Mouse (Mus musculus) hindbrain, embryonic 15.5 days (tissue): Measurements from ENCODE around the gene Lipe. TPM values are rescaled to one million over a fixed set of nuclear protein-coding genes. Genes with fewer than 3 reads are reported as not detected.

Experiments used
- ATAC-seq: fragments of 200-750 bp; cut with Nextera tagmentation; 2 replicates; pipeline ENCODE4 v1.8.0; 2017; ENCODE audit warnings: low read depth, moderate number of reproducible peaks, moderate TSS enrichment; ENCODE audit not compliant: low FRiP score
- H3K27ac ChIP-seq: fragments of 300-500 bp; sonication (generic); replicated peaks from 2 replicates; pipeline ENCODE4 v1.5.1; 2015; ENCODE audit warnings: mild to moderate bottlenecking, inconsistent platforms
- H3K27me3 ChIP-seq: fragments of 300-500 bp; sonication (generic); 2 replicates; pipeline ENCODE4 v1.6.1; 2015; ENCODE audit warnings: control low read depth, inconsistent platforms
- H3K36me3 ChIP-seq: fragments of 300-500 bp; sonication (generic); 2 replicates; pipeline ENCODE4 v1.6.1; 2015; ENCODE audit warnings: control low read depth, inconsistent platforms
- H3K4me1 ChIP-seq: fragments of 300-500 bp; sonication (generic); replicated peaks from 2 replicates; pipeline ENCODE4 v1.6.1; 2015; ENCODE audit warnings: control low read depth, inconsistent platforms
- H3K4me2 ChIP-seq: fragments of 300-500 bp; sonication (generic); 2 replicates; pipeline ENCODE4 v1.6.1; 2015; ENCODE audit warnings: moderate library complexity, mild to moderate bottlenecking, inconsistent platforms
- H3K4me3 ChIP-seq: fragments of 300-500 bp; sonication (generic); 2 replicates; pipeline ENCODE4 v1.5.1; 2015; ENCODE audit warnings: mild to moderate bottlenecking, inconsistent platforms
- H3K9ac ChIP-seq: fragments of 300-500 bp; sonication (generic); 2 replicates; pipeline ENCODE4 v1.6.1; 2015; ENCODE audit warnings: inconsistent platforms
- H3K9me3 ChIP-seq: fragments of 300-500 bp; sonication (generic); 2 replicates; pipeline ENCODE4 v1.6.1; 2016; ENCODE audit warnings: control low read depth, inconsistent platforms
- WGBS: fragments of 180-500 bp; shearing (Covaris S2); methylation state at CpG from one replicate; pipeline ENCODE4 v1.1.7; 2015; 5-methylcytosine and 5-hydroxymethylcytosine counted together
- polyA plus RNA-seq: library from polyadenylated mRNA; unstranded; fragments of >200 nt; fragmentation: Nextera tagmentation; extraction: Ambion mirVana; gene quantifications from 2 replicates; pipeline ENCODE4 v1.2.1, GENCODE M21; 2015

Gene Lipe
- polyA plus RNA-seq, 1 experiment from 2014 or later: 11.0 TPM

DNA sequence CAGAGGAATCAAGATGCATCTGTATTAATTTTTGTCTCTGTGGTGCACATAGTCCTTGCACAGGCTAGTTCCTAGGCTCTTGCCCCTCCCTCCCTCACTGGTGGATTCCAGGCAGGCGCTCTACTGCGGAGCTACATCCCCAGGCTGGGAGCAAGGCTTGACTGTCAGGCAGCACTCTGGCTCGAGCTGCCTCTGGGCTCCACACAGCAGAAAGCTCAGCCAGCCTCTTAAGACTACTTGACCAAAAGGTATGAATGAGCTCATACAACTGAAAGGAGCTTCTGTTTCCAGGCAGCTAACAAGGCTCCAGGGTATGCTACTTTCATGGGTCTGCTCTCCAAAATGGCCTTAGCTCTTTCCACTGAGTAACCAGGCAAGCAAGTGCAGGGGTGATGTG is 17.2 kb downstream of the Lipe start:
- 0 out of 2 replicates have a peak, but pooled peaks cover 4% of the 10 kb centered on the region for H3K27me3 ChIP-seq
- H3K36me3 ChIP-seq: peaks cover 27% of the 10 kb centered on the region
- no peaks in the 10 kb centered on the region for H3K9me3 ChIP-seq
- H3K27ac ChIP-seq: no peak overlapping the region
- no peak overlapping the region for H3K9ac ChIP-seq
- no peak for ATAC-seq
- no peak overlapping the region for H3K4me3 ChIP-seq
- H3K4me2 ChIP-seq: no peak overlapping the region
- peaks cover 26% of the 10 kb centered on the region for H3K4me1 ChIP-seq
- WGBS: 39% methylated on average over 3 of the region's 3 CpGs

GRCm38 (mm10) chr7:25380392-25381283 is 17.9 kb downstream of the Lipe start:
- peaks cover 26% of the 10 kb centered on the region for H3K4me1 ChIP-seq
- WGBS: 65% methylated on average over 18 of the region's 18 CpGs
- ATAC-seq: 0 out of 2 replicates have a peak, but pooled peaks have one; percentile 5
- H3K36me3 ChIP-seq: peaks cover 26% of the 10 kb centered on the region
- 0 out of 2 replicates have a peak, but pooled peaks cover 4% of the 10 kb centered on the region for H3K27me3 ChIP-seq
- H3K4me2 ChIP-seq: peak overlapping the region; percentile 60
- no peak overlapping the region for H3K4me3 ChIP-seq
- no peak overlapping the region for H3K9ac ChIP-seq
- H3K9me3 ChIP-seq: no peaks in the 10 kb centered on the region
- H3K27ac ChIP-seq: no peak overlapping the region

DNA sequence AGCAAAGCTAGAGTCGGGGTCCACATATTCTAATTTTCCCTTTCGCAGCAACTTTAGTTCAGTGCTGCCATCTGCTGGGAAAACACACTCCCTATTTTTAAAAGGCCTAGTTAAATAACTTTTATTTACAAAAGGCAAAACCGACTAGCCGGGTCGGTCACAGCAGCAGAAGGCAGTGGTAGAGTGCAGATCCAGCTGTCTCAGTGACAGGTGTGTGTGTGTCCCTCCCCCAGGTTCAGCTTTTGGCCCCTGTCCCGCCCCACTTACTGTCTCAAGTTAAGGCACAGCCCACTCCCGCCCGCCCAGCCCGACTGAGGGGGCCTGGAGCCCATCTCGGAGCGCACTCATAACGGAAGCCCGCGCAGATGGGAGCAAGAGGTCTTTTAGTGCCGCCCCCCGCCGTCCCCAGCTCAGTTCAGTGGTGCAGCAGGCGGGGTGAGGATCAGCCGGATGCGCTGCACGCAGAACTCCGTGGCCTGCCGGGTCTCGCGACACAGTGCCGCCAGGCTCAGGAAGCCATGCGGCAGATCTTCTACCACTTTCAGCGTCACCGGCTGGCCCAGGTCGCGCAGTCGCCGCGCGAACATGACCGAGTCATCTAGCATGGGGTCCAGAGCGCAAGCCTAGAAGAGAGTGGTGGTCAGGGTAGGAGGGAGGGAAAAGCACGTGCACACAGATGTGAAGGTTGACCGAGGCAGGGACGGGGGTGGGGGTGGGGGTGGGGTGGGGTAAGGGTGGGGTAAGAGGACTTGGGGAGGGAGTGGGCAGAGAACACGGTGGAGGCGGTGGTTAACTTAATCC is 18.8 kb downstream of the Lipe start:
- Histone ChIP-seq H3K4me3 (peak overlapping the region; percentile 28), H3K36me3 (peaks cover 22% of the 10 kb centered on the region), H3K27ac (no peak overlapping the region), H3K4me2 (peak overlapping the region; percentile 60), H3K4me1 (peaks cover 26% of the 10 kb centered on the region), H3K27me3 (0 out of 2 replicates have a peak, but pooled peaks cover 4% of the 10 kb centered on the region), H3K9me3 (no peaks in the 10 kb centered on the region), H3K9ac (peak overlapping the region; percentile 41; the same call in 1 of the 2 replicates)
- WGBS: 5% methylated on average over 42 of the region's 42 CpGs
- 0 out of 2 replicates have a peak, but pooled peaks have one; percentile 5 for ATAC-seq

GRCm38 (mm10) chr7:25378181-25379100 is 20.1 kb downstream of the Lipe start:
- Histone ChIP-seq H3K4me2 (no peak overlapping the region), H3K27ac (no peak overlapping the region), H3K4me1 (peaks cover 26% of the 10 kb centered on the region), H3K36me3 (peaks cover 16% of the 10 kb centered on the region), H3K9ac (no peak overlapping the region), H3K27me3 (0 out of 2 replicates have a peak, but pooled peaks cover 4% of the 10 kb centered on the region), H3K9me3 (no peaks in the 10 kb centered on the region), H3K4me3 (no peak overlapping the region)
- WGBS: 86% methylated on average over 13 of the region's 13 CpGs
- no peak for ATAC-seq

GRCm38 (mm10) chr7:25377100-25377700 is 21.3 kb downstream of the Lipe start:
- no peak; the same call in 1 of the 2 replicates for ATAC-seq
- Histone ChIP-seq H3K4me2 (peak overlapping the region; percentile 54), H3K9ac (peak overlapping the region; percentile 32; the same call in 1 of the 2 replicates), H3K27me3 (0 out of 2 replicates have a peak, but pooled peaks cover 4% of the 10 kb centered on the region), H3K9me3 (no peaks in the 10 kb centered on the region), H3K4me3 (peak overlapping the region; percentile 39), H3K4me1 (peaks cover 26% of the 10 kb centered on the region), H3K27ac (no peak overlapping the region), H3K36me3 (peaks cover 6% of the 10 kb centered on the region)
- WGBS: 45% methylated on average over 8 of the region's 8 CpGs

DNA sequence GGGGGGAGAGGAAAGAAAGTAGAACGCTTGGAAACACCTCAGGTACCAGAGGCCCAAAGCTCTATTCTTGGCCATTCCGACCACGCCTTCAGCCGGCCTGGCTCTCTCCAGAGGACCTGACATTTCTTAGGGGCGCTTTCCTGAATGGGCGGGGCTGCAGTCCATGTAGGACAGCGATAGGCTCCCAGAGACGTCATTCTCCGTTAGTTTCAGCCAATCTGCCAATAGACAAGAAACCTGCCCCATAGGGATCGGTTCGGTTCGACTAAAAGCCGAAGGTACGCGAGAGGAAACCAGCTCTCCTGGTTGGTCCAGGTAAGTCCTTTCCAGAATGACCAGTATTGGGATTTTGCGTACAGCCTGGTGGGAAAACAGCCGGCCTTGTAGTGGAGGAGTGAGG is 22.0 kb downstream of the Lipe start:
- Histone ChIP-seq H3K9me3 (no peaks in the 10 kb centered on the region), H3K36me3 (no peaks in the 10 kb centered on the region), H3K27me3 (0 out of 2 replicates have a peak, but pooled peaks cover 4% of the 10 kb centered on the region), H3K4me3 (peak overlapping the region; percentile 39), H3K4me1 (peaks cover 26% of the 10 kb centered on the region), H3K4me2 (peak overlapping the region; percentile 54), H3K27ac (no peak overlapping the region), H3K9ac (peak overlapping the region; percentile 32; the same call in 1 of the 2 replicates)
- peak; percentile 79 for ATAC-seq
- 4% methylated on average over 17 of the region's 17 CpGs for WGBS

GRCm38 (mm10) chr7:25372441-25372840 is 26.1 kb downstream of the Lipe start:
- Histone ChIP-seq H3K36me3 (no peaks in the 10 kb centered on the region), H3K4me3 (no peak overlapping the region), H3K27ac (no peak overlapping the region), H3K4me2 (no peak overlapping the region), H3K27me3 (peaks cover 20% of the 10 kb centered on the region), H3K9ac (no peak overlapping the region), H3K9me3 (no peaks in the 10 kb centered on the region), H3K4me1 (peaks cover 27% of the 10 kb centered on the region)
- 89% methylated on average over 5 of the region's 5 CpGs for WGBS
- ATAC-seq: no peak

DNA sequence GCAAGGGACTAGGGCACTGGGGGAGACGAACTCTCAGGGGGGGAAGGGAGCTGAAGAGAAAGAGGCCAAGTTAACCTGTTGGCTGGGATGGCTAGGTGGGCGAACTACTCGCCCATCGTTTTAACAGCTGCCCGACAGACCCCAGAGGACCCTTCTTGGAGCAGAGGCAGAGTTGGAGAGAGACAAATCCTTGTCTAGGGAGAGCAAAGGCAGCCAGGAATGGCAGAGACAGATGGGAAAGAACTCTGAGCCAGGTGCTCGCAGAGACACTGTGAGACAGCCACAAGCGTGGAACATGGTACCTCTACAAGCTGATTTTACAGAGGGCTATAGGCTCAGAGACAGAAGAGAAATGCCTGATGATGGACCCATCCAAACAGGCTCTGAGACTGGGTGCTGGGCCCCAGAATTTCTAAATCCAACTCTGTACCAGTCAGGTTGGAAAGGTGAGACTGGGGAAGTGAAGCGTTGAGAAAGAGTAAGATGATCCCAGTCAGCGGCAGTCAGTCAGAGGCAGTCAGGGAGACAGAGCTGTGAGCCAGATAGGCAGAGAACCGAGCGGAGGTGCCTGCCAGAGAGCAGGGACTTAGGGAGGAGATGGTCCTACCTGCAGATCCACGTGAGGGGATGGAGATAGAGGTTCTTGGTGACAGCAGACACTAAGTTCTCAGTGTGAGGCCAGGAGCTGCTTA is 29.3 kb downstream of the Lipe start, which contains the start of gene Cnfn:
Cnfn (minus strand) TSS at position 667 of the 692 bp plus-strand sequence.
- no peak within 1 kb of the TSS for H3K9ac ChIP-seq
- no peaks in the 10 kb centered on the region for H3K9me3 ChIP-seq
- H3K27me3 ChIP-seq: peaks cover 24% of the 10 kb centered on the region
- H3K4me2 ChIP-seq: no peak within 1 kb of the TSS
- H3K4me3 ChIP-seq: no peak within 1 kb of the TSS
- H3K4me1 ChIP-seq: peaks cover 36% of the 10 kb centered on the region
- WGBS: 51% methylated on average over 12 of the region's 12 CpGs
- H3K36me3 ChIP-seq: peaks cover 7% of the 10 kb centered on the region; the same call in 1 of the 2 replicates
- no peak for ATAC-seq
- no peak within 1 kb of the TSS for H3K27ac ChIP-seq

DNA sequence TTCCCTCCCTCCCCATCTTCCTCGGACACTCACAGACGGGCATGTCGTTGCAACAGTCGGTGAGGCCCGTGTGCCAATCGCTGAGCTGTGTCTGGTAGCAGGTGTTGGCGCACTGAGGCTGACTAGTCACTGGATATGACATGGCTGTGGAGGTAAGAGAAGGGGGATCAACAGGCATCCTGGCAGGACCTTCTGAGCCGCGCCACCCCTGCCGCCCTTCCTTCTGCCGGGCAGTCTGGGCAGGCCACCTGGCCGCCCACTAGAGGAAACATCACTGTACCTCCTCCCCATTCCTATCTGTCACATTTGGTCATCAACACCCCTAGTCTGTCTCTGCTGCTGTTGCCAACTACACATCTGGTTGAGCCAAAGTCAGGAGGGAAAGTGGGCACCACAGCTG is 30.2 kb downstream of the Lipe start:
- peaks cover 36% of the 10 kb centered on the region for H3K4me1 ChIP-seq
- no peak overlapping the region for H3K4me3 ChIP-seq
- no peak overlapping the region for H3K9ac ChIP-seq
- H3K36me3 ChIP-seq: peaks cover 15% of the 10 kb centered on the region
- no peak overlapping the region; the same call in 1 of the 2 replicates for H3K4me2 ChIP-seq
- WGBS: 27% methylated on average over 12 of the region's 12 CpGs
- H3K27me3 ChIP-seq: peaks cover 24% of the 10 kb centered on the region
- no peak for ATAC-seq
- no peaks in the 10 kb centered on the region for H3K9me3 ChIP-seq
- no peak overlapping the region for H3K27ac ChIP-seq

DNA sequence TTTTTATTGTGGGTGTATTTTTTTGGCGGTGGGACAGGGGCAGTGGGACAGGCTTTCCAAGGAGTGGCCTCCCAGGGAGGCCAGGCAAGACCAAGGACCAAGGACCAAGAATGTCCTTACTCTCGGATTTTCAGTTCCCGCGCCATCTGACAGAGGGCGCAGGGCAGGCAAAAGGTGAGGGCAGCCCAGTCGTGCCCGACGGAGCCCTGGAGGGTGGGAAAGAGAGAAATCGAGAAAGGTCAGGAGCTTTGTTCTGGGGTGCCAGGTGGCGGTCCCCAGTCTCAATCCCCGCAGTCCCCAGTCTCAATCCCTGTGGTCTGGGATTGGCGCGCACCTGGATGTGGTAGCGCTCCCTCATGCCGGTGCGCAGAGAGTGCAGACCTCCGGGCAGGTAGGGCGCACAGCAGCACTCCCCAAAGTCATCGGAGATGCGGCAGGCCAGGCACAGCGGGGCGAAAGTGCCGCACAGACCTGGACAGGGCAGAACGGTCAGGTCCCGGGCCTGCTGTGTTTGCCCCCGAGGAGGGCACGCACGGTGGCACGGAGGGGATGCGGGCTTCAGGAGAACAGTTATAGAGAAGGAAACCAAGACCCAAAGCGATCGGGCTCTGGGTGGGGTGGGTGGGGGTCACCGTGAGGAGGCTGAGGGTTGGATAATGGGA is 30.7 kb downstream of the Lipe start:
- no peak overlapping the region for H3K9ac ChIP-seq
- H3K4me1 ChIP-seq: peaks cover 36% of the 10 kb centered on the region
- H3K27me3 ChIP-seq: peaks cover 24% of the 10 kb centered on the region
- H3K9me3 ChIP-seq: no peaks in the 10 kb centered on the region
- peaks cover 20% of the 10 kb centered on the region for H3K36me3 ChIP-seq
- no peak for ATAC-seq
- WGBS: 3% methylated on average over 33 of the region's 33 CpGs
- H3K27ac ChIP-seq: no peak overlapping the region
- no peak overlapping the region for H3K4me3 ChIP-seq
- H3K4me2 ChIP-seq: peak overlapping the region; percentile 21
